Mouse (Mus musculus) adipose tissue, adult 10 weeks (tissue): Measurements from ENCODE around the gene Dcpp1. TPM values are rescaled to one million over a fixed set of nuclear protein-coding genes. Genes with fewer than 3 reads are reported as not detected.

Experiments
- polyA plus RNA-seq: library from polyadenylated mRNA; stranded (reverse); fragments of 350-450 nt; fragmentation: Illumina TruSeq; extraction: RNeasy Lipid Tissue Mini Kit (QIAGEN cat#74804); gene quantifications from one replicate; pipeline ENCODE4 v1.2.3, GENCODE M21; 2014; ENCODE audit warnings: low read depth, low replicate concordance

Gene Dcpp1
- not detected for polyA plus RNA-seq

DNA sequence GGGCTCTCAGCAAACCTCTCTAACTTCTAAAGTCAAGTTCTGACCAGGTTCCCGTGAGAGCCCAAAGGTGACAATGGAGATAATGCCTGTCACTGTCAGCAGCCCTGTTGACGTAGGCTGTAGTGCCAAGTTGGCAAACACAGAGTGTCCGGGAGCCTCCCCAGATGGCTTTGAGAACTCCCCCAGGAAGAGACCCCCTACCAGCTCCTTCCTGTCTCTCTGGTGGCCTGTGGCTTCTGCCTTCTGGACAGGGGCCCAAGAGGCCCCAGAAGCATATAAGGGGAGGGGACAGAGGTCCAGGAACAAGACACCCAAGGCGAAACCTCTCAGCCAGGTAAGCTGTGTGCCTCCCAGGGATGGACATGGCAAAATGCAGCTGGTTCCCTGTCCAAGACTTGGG, at the start of gene Dcpp1, which contains the start of gene Dcpp2:
Dcpp1 (plus strand) TSS at position 301 of the 400 bp plus-strand sequence.
Dcpp2 (plus strand) TSS at position 305 of the 400 bp plus-strand sequence.

DNA sequence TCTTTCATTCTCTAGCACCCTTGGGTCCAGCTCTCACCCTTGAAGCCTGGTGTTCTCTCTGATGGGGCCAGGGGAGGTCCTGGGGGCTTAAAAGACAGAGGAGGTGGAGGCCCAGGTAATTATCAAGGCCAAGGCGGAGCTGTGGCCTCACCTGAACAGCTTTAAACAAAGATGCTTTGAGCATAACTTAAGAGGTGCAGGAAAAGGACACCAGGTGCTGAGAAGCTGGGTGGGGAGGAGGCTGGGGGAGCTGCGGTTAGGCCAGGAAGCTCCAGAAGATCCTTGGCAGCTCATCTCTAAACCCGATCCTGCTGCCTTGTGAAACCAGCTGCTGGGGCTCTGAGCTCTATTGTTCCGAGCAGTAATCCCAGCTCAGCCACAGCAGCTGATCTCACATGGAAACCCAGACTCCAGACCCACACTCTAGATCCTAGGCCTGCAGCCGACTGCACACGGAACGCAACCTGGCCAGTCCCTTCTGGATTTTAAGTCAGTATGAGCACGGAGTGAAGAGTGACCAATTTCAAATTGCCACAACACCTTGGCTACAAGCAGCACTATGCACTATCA, 44.6 kb upstream of the Dcpp1 start, which contains the start of gene Prss33:
Prss33 (minus strand) TSS at position 51 of the 570 bp plus-strand sequence.

GRCm38 (mm10) chr17:23843812-23844273, 36.8 kb upstream of the Dcpp1 start, which contains the start of the genes Prss32 and Prss41:
Gene Prss32 (plus strand): TSS chr17:23843855.
Gene Prss41 (minus strand): TSS chr17:23844172.

GRCm38 (mm10) chr17:23867756-23868155, 12.9 kb upstream of the Dcpp1 start, which contains the start of gene Prss21:
Gene Prss21 (plus strand): TSS chr17:23868056.

DNA sequence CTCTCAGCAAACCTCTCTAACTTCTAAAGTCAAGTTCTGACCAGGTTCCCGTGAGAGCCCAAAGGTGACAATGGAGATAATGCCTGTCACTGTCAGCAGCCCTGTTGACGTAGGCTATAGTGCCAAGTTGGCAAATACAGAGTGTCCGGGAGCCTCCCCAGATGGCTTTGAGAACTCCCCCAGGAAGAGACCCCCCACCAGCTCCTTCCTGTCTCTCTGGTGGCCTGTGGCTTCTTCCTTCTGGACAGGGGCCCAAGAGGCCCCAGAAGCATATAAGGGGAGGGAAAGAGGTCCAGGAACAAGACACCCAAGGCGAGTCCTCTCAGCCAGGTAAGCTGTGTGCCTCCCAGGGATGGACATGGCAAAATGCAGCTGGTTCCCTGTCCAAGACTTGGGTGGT, 36.5 kb downstream of the Dcpp1 start, which contains the start of gene Dcpp3:
Dcpp3 (plus strand) TSS at position 301 of the 400 bp plus-strand sequence.

Other genes starting within 250 kb of the Dcpp1 start
- 0.25 TPM for gene Mmp25, start 235.6 kb upstream of the Dcpp1 start, polyA plus RNA-seq
- 2.7 TPM for gene Bicdl2, start 220.4 kb upstream of the Dcpp1 start, polyA plus RNA-seq
- gene Hcfc1r1, start 207.3 kb upstream of the Dcpp1 start, polyA plus RNA-seq, result 226 TPM
- 10.9 TPM for gene Thoc6, start 207.0 kb upstream of the Dcpp1 start, polyA plus RNA-seq
- 25.6 TPM for gene Tnfrsf12a, start 203.4 kb upstream of the Dcpp1 start, polyA plus RNA-seq
- 1.0 TPM for gene Cldn6, start 201.6 kb upstream of the Dcpp1 start, polyA plus RNA-seq
- 1.2 TPM for gene Cldn9, start 196.8 kb upstream of the Dcpp1 start, polyA plus RNA-seq
- 0.30 TPM for gene 1520401A03Rik, start 158.1 kb upstream of the Dcpp1 start, polyA plus RNA-seq
- 8.8 TPM for gene Pkmyt1, start 154.5 kb upstream of the Dcpp1 start, polyA plus RNA-seq
- 19.4 TPM for gene Paqr4, start 140.0 kb upstream of the Dcpp1 start, polyA plus RNA-seq
- 0.24 TPM for gene Kremen2, start 135.0 kb upstream of the Dcpp1 start, polyA plus RNA-seq
- 65.6 TPM for gene Flywch1, start 109.3 kb upstream of the Dcpp1 start, polyA plus RNA-seq
- 16.1 TPM for gene Flywch2, start 94.8 kb upstream of the Dcpp1 start, polyA plus RNA-seq
- gene Srrm2, start 90.3 kb upstream of the Dcpp1 start, polyA plus RNA-seq, result 339 TPM
- gene Elob, start 51.7 kb upstream of the Dcpp1 start, polyA plus RNA-seq, result 387 TPM
- 1.4 TPM for gene Prss33, start 44.8 kb upstream of the Dcpp1 start, polyA plus RNA-seq
- gene Prss32, start 37.0 kb upstream of the Dcpp1 start, polyA plus RNA-seq, result not detected
- gene Prss41, start 36.7 kb upstream of the Dcpp1 start, polyA plus RNA-seq, result 0.55 TPM
- gene Prss21, start 12.8 kb upstream of the Dcpp1 start, polyA plus RNA-seq, result 1.1 TPM
- not detected for gene Dcpp2, start within 50 bp of the Dcpp1 start, polyA plus RNA-seq
- gene Dcpp3, start 36.6 kb downstream of the Dcpp1 start, polyA plus RNA-seq, result not detected
- not detected for gene Sbp, start 60.8 kb downstream of the Dcpp1 start, polyA plus RNA-seq
- not detected for gene Sbpl, start 74.4 kb downstream of the Dcpp1 start, polyA plus RNA-seq
- gene Prss30, start 99.7 kb downstream of the Dcpp1 start, polyA plus RNA-seq, result not detected
- gene Prss22, start 117.2 kb downstream of the Dcpp1 start, polyA plus RNA-seq, result not detected
- 0.67 TPM for gene Prss27, start 157.3 kb downstream of the Dcpp1 start, polyA plus RNA-seq
- gene Kctd5, start 192.6 kb downstream of the Dcpp1 start, polyA plus RNA-seq, result 16.9 TPM